Mouse (Mus musculus) adrenal gland, adult 18-20 months (tissue): ENCODE measurements around the gene Trap1a. TPM values are rescaled to one million over a fixed set of nuclear protein-coding genes. Genes with fewer than 3 reads are reported as not detected.

ENCODE experiments used
- total RNA-seq, 2 experiments: library from RNA; stranded (reverse); gene quantifications; 1 replicate in 1 of 2; 2 replicates in 1 of 2; pipeline ENCODE4 v1.2.3; 2021

Gene Trap1a
- total RNA-seq, 2 experiments from 2014 or later, result not detected

Other genes starting within 250 kb of the Trap1a start
- not detected for gene Serpina7, start 248.4 kb upstream of the Trap1a start, total RNA-seq
- not detected for gene 4930513O06Rik, start 247.4 kb upstream of the Trap1a start, total RNA-seq
- not detected for gene 4933428M09Rik, start 154.5 kb upstream of the Trap1a start, total RNA-seq
- gene Mum1l1, start 123.6 kb upstream of the Trap1a start, total RNA-seq, result 1 to 10 TPM; 2.0 to 3.4 TPM
- under 1 TPM; 0.80 to 0.96 TPM for gene D330045A20Rik, start 146.7 kb downstream of the Trap1a start, total RNA-seq
- 10 to 100 TPM; 30.6 to 37.8 TPM for gene Rnf128, start 229.6 kb downstream of the Trap1a start, total RNA-seq